Mouse (Mus musculus): ENCODE data around the gene Skp1a. TPM values are rescaled to one million over a fixed set of nuclear protein-coding genes. Genes with fewer than 3 reads are reported as not detected.

The Skp1a gene
- polyA plus RNA-seq, 1 experiment = 315 TPM

GRCm38 (mm10) chr11:52282420-52282773, 50.6 kb downstream of the Skp1a start:
- H3K4me1 ChIP-seq (ENCODE audit: control insufficient read depth, insufficient read depth, low read length) = no peaks in the 10 kb centered on the region; the same call in 1 of the 2 replicates
- TF ChIP-seq POLR2A (IDR thresholded peaks at IDR 0.05; ENCODE audit: extremely low read depth, insufficient read depth, low read length) (no peak), CTCF (IDR thresholded peaks at IDR 0.05; ENCODE audit: extremely low read depth, insufficient read depth, low read length) (no peak)
- peak overlapping the region; percentile 35; the same call in 1 of the 2 replicates for H3K4me3 ChIP-seq (ENCODE audit: insufficient read depth, low read length)
- no peak overlapping the region for H3K27ac ChIP-seq (ENCODE audit: insufficient read depth, low read length)

- peak within 1 kb of the TSS; percentile 35 for H3K4me3 ChIP-seq (ENCODE audit: insufficient read depth, low read length)
- TF ChIP-seq POLR2A (IDR thresholded peaks at IDR 0.05; ENCODE audit: extremely low read depth, insufficient read depth, low read length) (no peak), CTCF (IDR thresholded peaks at IDR 0.05; ENCODE audit: extremely low read depth, insufficient read depth, low read length) (no peak)
- H3K27ac ChIP-seq (ENCODE audit: insufficient read depth, low read length) = peak within 1 kb of the TSS; percentile 55; the same call in 1 of the 2 replicates
Observed at GRCm38 (mm10) chr11:52282774-52283595, 51.2 kb downstream of the Skp1a start, which contains the start of gene Tcf7. Gene Tcf7, minus strand, starts transcription at chr11:52283014.

GRCm38 (mm10) chr11:52283596-52284571, 52.1 kb downstream of the Skp1a start:
- Histone ChIP-seq H3K4me1 (ENCODE audit: control insufficient read depth, insufficient read depth, low read length) (no peaks in the 10 kb centered on the region; the same call in 1 of the 2 replicates), H3K27ac (ENCODE audit: insufficient read depth, low read length) (peak overlapping the region; percentile 69; the same call in 1 of the 2 replicates), H3K4me3 (ENCODE audit: insufficient read depth, low read length) (peak overlapping the region; percentile 35)
- TF ChIP-seq CTCF (IDR thresholded peaks at IDR 0.05; ENCODE audit: extremely low read depth, insufficient read depth, low read length) (no peak), POLR2A (IDR thresholded peaks at IDR 0.05; ENCODE audit: extremely low read depth, insufficient read depth, low read length) (no peak)

More at GRCm38 (mm10) chr11:52282774-52283595, 51.2 kb downstream of the Skp1a start, which contains the start of gene Tcf7:
- no peaks in the 10 kb centered on the region; the same call in 1 of the 2 replicates for H3K4me1 ChIP-seq (ENCODE audit: control insufficient read depth, insufficient read depth, low read length)

- no peak overlapping the region for H3K27ac ChIP-seq (ENCODE audit: insufficient read depth, low read length)
- no peaks in the 10 kb centered on the region; the same call in 1 of the 2 replicates for H3K4me1 ChIP-seq (ENCODE audit: control insufficient read depth, insufficient read depth, low read length)
- no peak overlapping the region for H3K4me3 ChIP-seq (ENCODE audit: insufficient read depth, low read length)
- TF ChIP-seq CTCF (IDR thresholded peaks at IDR 0.05; ENCODE audit: extremely low read depth, insufficient read depth, low read length) (no peak), POLR2A (IDR thresholded peaks at IDR 0.05; ENCODE audit: extremely low read depth, insufficient read depth, low read length) (no peak)
Observed at GRCm38 (mm10) chr11:52286301-52286957, 54.6 kb downstream of the Skp1a start.

- no peak for TF ChIP-seq CTCF (IDR thresholded peaks at IDR 0.05; ENCODE audit: extremely low read depth, insufficient read depth, low read length)
- no peak for TF ChIP-seq POLR2A (IDR thresholded peaks at IDR 0.05; ENCODE audit: extremely low read depth, insufficient read depth, low read length)
- Histone ChIP-seq H3K4me3 (ENCODE audit: insufficient read depth, low read length) (no peak overlapping the region), H3K4me1 (ENCODE audit: control insufficient read depth, insufficient read depth, low read length) (no peaks in the 10 kb centered on the region; the same call in 1 of the 2 replicates), H3K27ac (ENCODE audit: insufficient read depth, low read length) (no peak overlapping the region)
Observed at GRCm38 (mm10) chr11:52286958-52287305, 55.1 kb downstream of the Skp1a start.

- Histone ChIP-seq H3K4me3 (ENCODE audit: insufficient read depth, low read length) (no peak overlapping the region), H3K27ac (ENCODE audit: insufficient read depth, low read length) (no peak overlapping the region), H3K4me1 (ENCODE audit: control insufficient read depth, insufficient read depth, low read length) (no peaks in the 10 kb centered on the region)
- no peak for TF ChIP-seq POLR2A (IDR thresholded peaks at IDR 0.05; ENCODE audit: extremely low read depth, insufficient read depth, low read length)
Observed at GRCm38 (mm10) chr11:52292346-52292745, 60.6 kb downstream of the Skp1a start.

GRCm38 (mm10) chr11:52292894-52293293, 61.1 kb downstream of the Skp1a start:
- H3K4me1 ChIP-seq (ENCODE audit: control insufficient read depth, insufficient read depth, low read length) = no peaks in the 10 kb centered on the region
- H3K27ac ChIP-seq (ENCODE audit: insufficient read depth, low read length) = no peak overlapping the region
- no peak overlapping the region for H3K4me3 ChIP-seq (ENCODE audit: insufficient read depth, low read length)
- TF ChIP-seq CTCF (IDR thresholded peaks at IDR 0.05; ENCODE audit: extremely low read depth, insufficient read depth, low read length) = no peak

- TF ChIP-seq POLR2A (IDR thresholded peaks at IDR 0.05; ENCODE audit: extremely low read depth, insufficient read depth, low read length) = no peak
- TF ChIP-seq CTCF (IDR thresholded peaks at IDR 0.05; ENCODE audit: extremely low read depth, insufficient read depth, low read length) = no peak
- no peak overlapping the region for H3K27ac ChIP-seq (ENCODE audit: insufficient read depth, low read length)
- H3K4me3 ChIP-seq (ENCODE audit: insufficient read depth, low read length) = no peak overlapping the region
- no peaks in the 10 kb centered on the region for H3K4me1 ChIP-seq (ENCODE audit: control insufficient read depth, insufficient read depth, low read length)
Observed at GRCm38 (mm10) chr11:52294103-52294502, 62.3 kb downstream of the Skp1a start.

Other genes with a start within 250 kb of the Skp1a start
- gene Ube2b, start 231.2 kb upstream of the Skp1a start, polyA plus RNA-seq (2012; rRNA removed) = 221 and 234 TPM in 2 replicates
- 13.1 and 13.7 TPM in 2 replicates for gene Cdkl3, start 227.8 kb upstream of the Skp1a start, polyA plus RNA-seq (2012; rRNA removed)
- gene Ppp2ca, start 133.3 kb upstream of the Skp1a start, polyA plus RNA-seq (2012; rRNA removed) = 106 and 107 TPM in 2 replicates
- not detected in 2 replicates for gene Olfr1373, start 86.5 kb upstream of the Skp1a start, polyA plus RNA-seq (2012; rRNA removed)
- gene Olfr1371, start 18.0 kb upstream of the Skp1a start, polyA plus RNA-seq (2012; rRNA removed) = not detected in 2 replicates
- 5.1 and 6.1 TPM in 2 replicates for gene Tcf7, start 51.0 kb downstream of the Skp1a start, polyA plus RNA-seq (2012; rRNA removed)
- gene Vdac1, start 128.9 kb downstream of the Skp1a start, polyA plus RNA-seq (2012; rRNA removed) = 355 and 362 TPM in 2 replicates
- 78.5 and 79.1 TPM in 2 replicates for gene 9530068E07Rik, start 164.4 kb downstream of the Skp1a start, polyA plus RNA-seq (2012; rRNA removed)